Mouse (Mus musculus) hindbrain, postnatal 0 days (tissue): ENCODE results near the gene Fgfr2. TPM values are rescaled to one million over a fixed set of nuclear protein-coding genes. Genes with fewer than 3 reads are reported as not detected.
A peak's percentile ranks its signal among the peaks of the same experiment; 100 is the strongest.

ENCODE experiments used
- ATAC-seq: fragments of 200-750 bp; cut with Nextera tagmentation; 2 replicates; pipeline ENCODE4 v1.8.0; 2017; ENCODE audit warnings: mild to moderate bottlenecking, moderate TSS enrichment, moderate library complexity
- DNase-seq: peaks from one replicate; pipeline ENCODE4 v3.0.0-alpha.2; 2015; ENCODE audit warnings: low spot score
- H3K27ac ChIP-seq: fragments of 300-500 bp; sonication (generic); 2 replicates; pipeline ENCODE4 v1.5.1; 2014; ENCODE audit warnings: mild to moderate bottlenecking
- H3K27me3 ChIP-seq: fragments of 300-500 bp; sonication (generic); 2 replicates; pipeline ENCODE4 v1.6.1; 2014; ENCODE audit warnings: low read length, mixed read lengths; ENCODE audit not compliant: insufficient read depth
- H3K36me3 ChIP-seq: fragments of 300-500 bp; sonication (generic); 2 replicates; pipeline ENCODE4 v1.6.1; 2014; ENCODE audit warnings: low read length, mixed read lengths; ENCODE audit not compliant: insufficient read depth
- H3K4me1 ChIP-seq: fragments of 300-500 bp; sonication (generic); 2 replicates; pipeline ENCODE4 v1.6.1; 2014; ENCODE audit warnings: antibody characterized with exemption, low read length, mixed read lengths; ENCODE audit not compliant: insufficient read depth
- H3K4me2 ChIP-seq: fragments of 300-500 bp; sonication (generic); 2 replicates; pipeline ENCODE4 v1.6.1; 2014; ENCODE audit warnings: low read depth, mild to moderate bottlenecking, low read length, moderate library complexity, mixed read lengths
- H3K4me3 ChIP-seq: fragments of 300-500 bp; sonication (generic); 2 replicates; pipeline ENCODE4 v1.5.1; 2014; ENCODE audit warnings: low read length
- H3K9ac ChIP-seq: fragments of 300-500 bp; sonication (generic); replicated peaks from 2 replicates; pipeline ENCODE4 v1.6.1; 2014; ENCODE audit warnings: mild to moderate bottlenecking, low read length, moderate library complexity, mixed read lengths
- H3K9me3 ChIP-seq: fragments of 300-500 bp; sonication (generic); 2 replicates; pipeline ENCODE4 v1.6.1; 2016; ENCODE audit warnings: low read length, mixed read lengths
- CTCF ChIP-seq: IDR thresholded peaks from 2 replicates; pipeline ENCODE4 v1.5.1; 2016; ENCODE audit warnings: antibody characterized with exemption, control low read depth, low read depth
- WGBS: fragments of 180-500 bp; shearing (Covaris S2); extraction: QIAGEN DNeasy Blood & Tissue Kit; methylation state at CpG from one replicate; pipeline ENCODE4 v1.1.7; 2014; 5-methylcytosine and 5-hydroxymethylcytosine counted together
- polyA plus RNA-seq: library from polyadenylated mRNA; unstranded; fragments of >200 nt; fragmentation: Nextera tagmentation; extraction: Ambion mirVana; gene quantifications from 2 replicates; pipeline ENCODE4 v1.2.1, GENCODE M21; 2015
- total RNA-seq: library from RNA; depleted of rRNA; stranded (reverse); fragments of >200 nt; gene quantifications from 2 replicates; pipeline ENCODE4 v1.2.3, GENCODE M21; 2014

The Fgfr2 gene
- total and polyA plus RNA-seq, 2 experiments from 2014 or later = 17.3 to 49.0 TPM

DNA sequence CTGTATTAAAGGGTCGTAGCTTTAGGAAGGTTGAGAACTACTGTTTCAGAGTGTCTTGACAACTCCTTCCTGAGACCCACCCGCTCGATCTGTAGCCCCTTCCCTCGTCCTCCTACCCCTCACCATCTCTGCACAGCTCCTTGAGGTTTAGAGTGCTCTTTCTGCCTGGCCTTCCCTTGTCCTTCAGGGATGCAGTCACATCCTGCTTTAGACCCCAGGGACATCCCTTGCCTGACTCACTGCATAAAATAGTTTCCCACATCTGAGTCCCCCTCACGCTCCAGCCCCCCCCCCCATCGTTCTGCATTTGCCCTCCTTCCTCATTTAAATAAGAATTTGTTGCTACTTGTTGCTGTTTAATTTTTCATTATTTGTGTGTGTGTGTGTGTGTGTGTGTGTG is 2156.3 kb downstream of the Fgfr2 start:
- 76% methylated on average over 6 of the region's 6 CpGs for WGBS
- H3K27ac ChIP-seq = no peak overlapping the region
- 0 out of 2 replicates have a peak, but pooled peaks have one; percentile 22 for ATAC-seq
- no peak for TF ChIP-seq CTCF
- no peaks in the 10 kb centered on the region for H3K4me1 ChIP-seq
- H3K36me3 ChIP-seq = no peaks in the 10 kb centered on the region
- H3K9ac ChIP-seq = no peak overlapping the region
- H3K4me3 ChIP-seq = no peak overlapping the region
- H3K27me3 ChIP-seq = no peaks in the 10 kb centered on the region
- H3K9me3 ChIP-seq = no peaks in the 10 kb centered on the region
- H3K4me2 ChIP-seq = no peak overlapping the region
- DNase-seq = no peak

DNA sequence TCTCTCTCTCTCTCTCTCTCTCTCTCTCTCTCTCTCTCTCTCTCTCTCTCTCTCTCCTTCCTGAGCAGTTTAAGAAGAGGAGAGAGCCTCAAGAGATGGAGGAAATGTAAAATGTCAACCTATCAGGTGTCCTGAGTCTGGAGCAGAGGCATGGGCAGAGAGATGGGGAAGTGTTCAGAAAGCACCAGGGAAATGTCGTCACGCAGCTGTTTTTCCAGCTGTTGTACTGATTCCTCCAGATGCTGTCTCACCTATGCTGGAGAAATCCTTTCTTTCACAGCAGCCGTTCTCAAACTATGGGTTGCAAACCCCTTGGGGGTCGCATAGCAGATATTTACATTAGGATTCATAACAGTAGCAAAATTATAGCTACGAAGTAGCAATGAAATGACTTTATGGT is 2156.7 kb downstream of the Fgfr2 start:
- Histone ChIP-seq H3K36me3 (no peaks in the 10 kb centered on the region), H3K4me1 (no peaks in the 10 kb centered on the region), H3K9ac (no peak overlapping the region), H3K4me2 (no peak overlapping the region), H3K27ac (no peak overlapping the region), H3K9me3 (no peaks in the 10 kb centered on the region), H3K4me3 (no peak overlapping the region), H3K27me3 (no peaks in the 10 kb centered on the region)
- ATAC-seq (no peak), DNase-seq (no peak)
- WGBS = 75% methylated on average over 5 of the region's 5 CpGs
- no peak for TF ChIP-seq CTCF

DNA sequence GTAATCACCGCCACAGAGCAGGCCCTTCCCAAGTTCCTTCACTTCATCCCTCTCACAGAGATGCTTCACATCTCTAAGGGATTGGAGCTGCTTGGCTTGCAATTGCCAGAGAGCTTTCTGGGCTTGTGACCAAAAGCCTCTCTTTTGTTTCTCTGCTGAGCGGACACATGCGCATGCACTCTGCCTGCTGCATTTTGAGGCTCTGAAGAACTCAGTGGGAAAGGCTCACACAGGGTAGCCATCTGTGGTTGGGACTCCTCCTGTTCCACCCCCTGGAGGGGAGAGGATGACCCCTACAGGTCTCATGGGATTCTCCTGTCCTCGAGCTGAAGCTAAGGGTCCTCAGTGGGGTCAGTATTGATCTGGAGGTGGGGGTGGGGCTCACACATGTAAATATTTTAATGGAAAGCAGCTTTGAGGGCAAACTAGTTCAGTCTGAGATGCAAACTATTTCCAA is 2157.2 kb downstream of the Fgfr2 start:
- no peak overlapping the region for H3K4me2 ChIP-seq
- no peak overlapping the region for H3K9ac ChIP-seq
- TF ChIP-seq CTCF = no peak
- 27% methylated on average over 4 of the region's 4 CpGs for WGBS
- H3K27me3 ChIP-seq = no peaks in the 10 kb centered on the region
- no peaks in the 10 kb centered on the region for H3K36me3 ChIP-seq
- peak overlapping the region; percentile 72; the same call in 1 of the 2 replicates for H3K27ac ChIP-seq
- H3K4me3 ChIP-seq = no peak overlapping the region
- no peaks in the 10 kb centered on the region for H3K4me1 ChIP-seq
- ATAC-seq (peak; percentile 91), DNase-seq (peak; percentile 89)
- H3K9me3 ChIP-seq = no peaks in the 10 kb centered on the region

DNA sequence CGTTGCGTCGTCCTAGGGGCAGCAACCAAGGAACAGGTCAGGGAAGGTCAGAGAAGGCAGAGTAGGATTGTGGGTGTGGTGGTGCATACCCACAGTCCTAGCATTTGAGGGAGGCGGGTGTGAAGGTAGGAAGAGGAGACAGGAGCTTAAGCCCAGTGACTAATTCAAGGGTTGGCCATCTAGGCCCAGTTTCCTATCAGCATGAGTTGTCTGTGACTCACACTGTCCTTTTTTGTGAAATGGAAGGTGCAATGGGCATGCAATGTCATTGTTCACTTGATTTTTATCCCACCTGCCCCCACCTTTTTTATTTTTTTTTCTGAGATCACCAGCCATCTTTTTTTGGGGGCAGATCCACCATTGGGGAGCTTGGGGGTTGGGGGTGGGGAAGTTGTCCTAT is 2157.8 kb downstream of the Fgfr2 start:
- Histone ChIP-seq H3K4me1 (no peaks in the 10 kb centered on the region), H3K27me3 (no peaks in the 10 kb centered on the region), H3K4me2 (no peak overlapping the region), H3K36me3 (no peaks in the 10 kb centered on the region), H3K9me3 (no peaks in the 10 kb centered on the region), H3K27ac (peak overlapping the region; percentile 72; the same call in 1 of the 2 replicates), H3K9ac (no peak overlapping the region), H3K4me3 (no peak overlapping the region)
- no peak for ATAC-seq
- TF ChIP-seq CTCF = no peak
- WGBS = 94% methylated on average over 4 of the region's 4 CpGs
- no peak for DNase-seq

DNA sequence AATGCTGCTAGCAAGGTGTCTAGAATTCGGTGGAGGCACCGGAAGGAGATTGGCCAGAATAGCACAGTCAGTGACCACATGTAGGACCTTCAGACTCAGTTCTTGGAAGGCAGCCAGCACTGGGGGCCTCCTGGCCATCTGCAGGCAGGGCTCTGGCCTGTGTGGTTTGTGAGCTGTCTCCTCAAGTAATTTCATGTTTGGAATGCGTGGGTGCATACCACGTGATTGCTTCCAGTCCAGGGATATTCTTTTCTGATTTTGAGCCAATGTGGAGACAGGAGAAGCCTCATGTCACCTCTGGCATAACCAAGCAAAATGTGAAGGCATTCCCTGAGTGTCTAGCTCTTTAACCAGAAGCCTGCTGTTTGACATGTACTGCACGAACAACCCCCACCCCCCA is 2158.5 kb downstream of the Fgfr2 start:
- Histone ChIP-seq H3K9ac (no peak overlapping the region), H3K4me2 (no peak overlapping the region), H3K36me3 (no peaks in the 10 kb centered on the region), H3K27ac (0 out of 2 replicates have a peak overlapping the region, but pooled peaks have one; percentile 72), H3K4me1 (no peaks in the 10 kb centered on the region), H3K4me3 (no peak overlapping the region), H3K9me3 (no peaks in the 10 kb centered on the region), H3K27me3 (no peaks in the 10 kb centered on the region)
- peak; percentile 59 for DNase-seq
- TF ChIP-seq CTCF = no peak
- ATAC-seq = no peak
- WGBS = 38% methylated on average over 5 of the region's 5 CpGs

DNA sequence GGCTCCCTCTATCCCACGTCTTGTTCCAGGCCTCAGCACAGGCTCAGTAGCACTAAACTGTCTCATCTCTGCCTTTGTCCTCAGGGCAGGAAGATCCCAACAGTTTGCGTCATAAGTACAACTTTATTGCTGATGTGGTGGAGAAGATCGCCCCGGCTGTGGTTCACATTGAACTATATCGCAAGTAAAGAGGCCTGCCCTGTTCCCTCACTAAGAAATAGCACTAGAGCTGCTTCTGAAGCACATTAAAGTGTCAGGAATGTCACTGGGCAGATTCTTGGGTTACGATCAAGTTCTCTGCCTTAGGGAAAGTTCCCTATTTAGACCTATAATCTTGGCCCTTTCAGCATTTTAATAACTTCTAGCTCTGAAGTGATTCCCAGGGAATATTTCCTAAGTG is 2161.7 kb downstream of the Fgfr2 start:
- TF ChIP-seq CTCF = no peak
- ATAC-seq = no peak

DNA sequence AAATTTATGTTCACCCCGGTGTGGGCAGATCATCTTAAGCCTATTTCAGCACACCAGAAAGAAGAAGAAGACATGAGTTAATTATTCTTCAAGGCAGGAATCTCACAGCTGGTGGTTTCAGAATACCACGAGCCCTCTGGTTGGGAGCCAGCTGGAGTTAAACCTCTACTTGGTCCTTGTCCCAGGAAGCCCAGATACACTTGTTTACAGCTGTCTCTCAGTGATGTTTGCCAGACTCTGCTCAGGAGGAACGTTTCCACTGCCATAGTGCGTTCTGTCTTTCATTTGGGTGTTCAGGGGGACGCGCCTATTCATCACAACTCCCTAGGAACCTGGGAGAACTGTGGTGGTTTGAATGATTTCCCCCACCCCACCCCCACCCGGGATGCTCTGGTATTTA is 2163.3 kb downstream of the Fgfr2 start:
- no peak overlapping the region for H3K4me2 ChIP-seq
- H3K9ac ChIP-seq = no peak overlapping the region
- no peak overlapping the region for H3K4me3 ChIP-seq
- no peaks in the 10 kb centered on the region for H3K9me3 ChIP-seq
- H3K36me3 ChIP-seq = no peaks in the 10 kb centered on the region
- DNase-seq (peak; percentile 76), ATAC-seq (peak; percentile 32; the same call in 1 of the 2 replicates)
- H3K4me1 ChIP-seq = no peaks in the 10 kb centered on the region
- TF ChIP-seq CTCF = no peak
- H3K27ac ChIP-seq = no peak overlapping the region
- WGBS = 28% methylated on average over 7 of the region's 7 CpGs
- no peaks in the 10 kb centered on the region for H3K27me3 ChIP-seq

More for the DNA sequence above, 2161.7 kb downstream of the Fgfr2 start:
- H3K4me1 ChIP-seq = no peaks in the 10 kb centered on the region
- no peak overlapping the region for H3K4me2 ChIP-seq
- H3K27me3 ChIP-seq = no peaks in the 10 kb centered on the region
- no peaks in the 10 kb centered on the region for H3K36me3 ChIP-seq
- H3K4me3 ChIP-seq = no peak overlapping the region
- WGBS = 88% methylated on average over 6 of the region's 6 CpGs
- no peak overlapping the region for H3K27ac ChIP-seq
- H3K9me3 ChIP-seq = no peaks in the 10 kb centered on the region
- no peak overlapping the region for H3K9ac ChIP-seq
- DNase-seq = no peak
